Mouse (Mus musculus) limb, embryonic 14.5 days (tissue): ENCODE data around the gene Cep57l1. TPM values are rescaled to one million over a fixed set of nuclear protein-coding genes. Genes with fewer than 3 reads are reported as not detected.
"Not testable (repeated sequence)": the region's sequence is repeated elsewhere in the genome, so short reads cannot be mapped to it uniquely, and the experiment has no call there.

Experiments
- ATAC-seq: fragments of 200-750 bp; cut with Nextera tagmentation; 2 replicates; pipeline ENCODE4 v1.8.0; 2017; ENCODE audit warnings: low read depth, moderate number of reproducible peaks, moderate TSS enrichment; ENCODE audit not compliant: low FRiP score
- DNase-seq: peaks from one replicate; pipeline ENCODE4 v3.0.0-alpha.2; 2015; ENCODE audit warnings: low spot score
- H3K27ac ChIP-seq: fragments of 300-500 bp; sonication (generic); replicated peaks from 2 replicates; pipeline ENCODE4 v1.5.1; 2014; ENCODE audit warnings: low read depth, mild to moderate bottlenecking, low read length, moderate library complexity, mixed read lengths
- H3K27me3 ChIP-seq: fragments of 300-500 bp; sonication (generic); 2 replicates; pipeline ENCODE4 v1.6.1; 2014; ENCODE audit warnings: low read length, mixed read lengths; ENCODE audit not compliant: control insufficient read depth, insufficient read depth
- H3K36me3 ChIP-seq: fragments of 300-500 bp; sonication (generic); 2 replicates; pipeline ENCODE4 v1.6.1; 2014; ENCODE audit warnings: mild to moderate bottlenecking, low read length, moderate library complexity, mixed read lengths; ENCODE audit not compliant: control insufficient read depth, insufficient read depth
- H3K4me1 ChIP-seq: fragments of 300-500 bp; sonication (generic); 2 replicates; pipeline ENCODE4 v1.6.1; 2014; ENCODE audit warnings: antibody characterized with exemption, low read length, mixed read lengths; ENCODE audit not compliant: control insufficient read depth, insufficient read depth
- H3K4me2 ChIP-seq: fragments of 300-500 bp; sonication (generic); replicated peaks from 2 replicates; pipeline ENCODE4 v1.6.1; 2014; ENCODE audit warnings: low read depth, mild to moderate bottlenecking, low read length, moderate library complexity; ENCODE audit not compliant: severe bottlenecking
- H3K4me3 ChIP-seq: fragments of 300-500 bp; sonication (generic); replicated peaks from 2 replicates; pipeline ENCODE4 v1.5.1; 2014; ENCODE audit warnings: low read length
- H3K9ac ChIP-seq: fragments of 300-500 bp; sonication (generic); 2 replicates; pipeline ENCODE4 v1.6.1; 2014; ENCODE audit warnings: mild to moderate bottlenecking, low read depth, low read length, moderate library complexity; ENCODE audit not compliant: severe bottlenecking
- H3K9me3 ChIP-seq: fragments of 300-500 bp; sonication (generic); 2 replicates; pipeline ENCODE4 v1.6.1; 2016; ENCODE audit warnings: low read length; ENCODE audit not compliant: control insufficient read depth
- POLR2A ChIP-seq: fragments of 200-500 bp; IDR thresholded peaks from 2 replicates; pipeline ENCODE4 v1.8.0; 2012; ENCODE audit warnings: inconsistent platforms, mild to moderate bottlenecking, moderate library complexity, borderline replicate concordance; ENCODE audit not compliant: insufficient read depth, insufficient read length; ENCODE audit errors: extremely low read depth
- WGBS: fragments of 180-500 bp; shearing (Covaris S2); extraction: QIAGEN DNeasy Blood & Tissue Kit; methylation state at CpG from one replicate; pipeline ENCODE4 v1.1.7; 2014; 5-methylcytosine and 5-hydroxymethylcytosine counted together
- polyA plus RNA-seq, 2 experiments: library from polyadenylated mRNA; depleted of rRNA in 1 of 2; stranded (reverse) in 1 of 2; unstranded in 1 of 2; fragments of >200 nt; fragmentation: Nextera tagmentation in 1 of 2; extraction: Ambion mirVana in 1 of 2; gene quantifications; 2 replicates each; pipeline versions ENCODE4 v1.2.1 to v1.2.3; 2012 to 2014

Cep57l1 gene
- polyA plus RNA-seq, 2 experiments = 13.2 to 16.8 TPM

- ATAC-seq (no peak), DNase-seq (no peak)
- Histone ChIP-seq H3K4me1 (no peaks in the 10 kb centered on the region), H3K9me3 (no peaks in the 10 kb centered on the region), H3K4me2 (no peak overlapping the region), H3K4me3 (no peak overlapping the region), H3K9ac (no peak overlapping the region), H3K27me3 (no peaks in the 10 kb centered on the region), H3K36me3 (no peaks in the 10 kb centered on the region), H3K27ac (no peak overlapping the region)
- 88% methylated on average over 4 of the region's 4 CpGs for WGBS
- no peak for TF ChIP-seq POLR2A
These were observed 18.1 kb upstream of the Cep57l1 start for GRCm38 (mm10) chr10:41827784-41828183.

GRCm38 (mm10) chr10:41826526-41827116 is 16.9 kb upstream of the Cep57l1 start:
- no peak for TF ChIP-seq POLR2A
- H3K4me1 ChIP-seq = no peaks in the 10 kb centered on the region
- WGBS = 84% methylated on average over 6 of the region's 6 CpGs
- H3K4me2 ChIP-seq = no peak overlapping the region
- no peaks in the 10 kb centered on the region for H3K36me3 ChIP-seq
- no peaks in the 10 kb centered on the region for H3K27me3 ChIP-seq
- DNase-seq = no peak
- H3K27ac ChIP-seq = no peak overlapping the region
- H3K9ac ChIP-seq = no peak overlapping the region
- H3K4me3 ChIP-seq = no peak overlapping the region
- no peak for ATAC-seq
- H3K9me3 ChIP-seq = no peaks in the 10 kb centered on the region

GRCm38 (mm10) chr10:41825996-41826395 is 16.3 kb upstream of the Cep57l1 start:
- no peak for ATAC-seq
- H3K9ac ChIP-seq = no peak overlapping the region

GRCm38 (mm10) chr10:41825041-41825440 is 15.4 kb upstream of the Cep57l1 start:
- no peak overlapping the region for H3K4me3 ChIP-seq
- H3K4me2 ChIP-seq = no peak overlapping the region
- H3K4me1 ChIP-seq = no peaks in the 10 kb centered on the region
- H3K9me3 ChIP-seq = no peaks in the 10 kb centered on the region
- no peak for DNase-seq
- no peak overlapping the region for H3K27ac ChIP-seq
- H3K9ac ChIP-seq = no peak overlapping the region
- 87% methylated on average over 10 of the region's 10 CpGs for WGBS
- ATAC-seq = no peak
- TF ChIP-seq POLR2A = no peak
- H3K36me3 ChIP-seq = no peaks in the 10 kb centered on the region
- no peaks in the 10 kb centered on the region for H3K27me3 ChIP-seq

More at GRCm38 (mm10) chr10:41825996-41826395, 16.3 kb upstream of the Cep57l1 start:
- Histone ChIP-seq H3K27ac (no peak overlapping the region), H3K4me1 (no peaks in the 10 kb centered on the region), H3K4me2 (no peak overlapping the region), H3K36me3 (no peaks in the 10 kb centered on the region), H3K27me3 (no peaks in the 10 kb centered on the region), H3K4me3 (no peak overlapping the region), H3K9me3 (no peaks in the 10 kb centered on the region)
- no peak for DNase-seq
- no peak for TF ChIP-seq POLR2A
- WGBS = 79% methylated on average over 4 of the region's 4 CpGs

DNA sequence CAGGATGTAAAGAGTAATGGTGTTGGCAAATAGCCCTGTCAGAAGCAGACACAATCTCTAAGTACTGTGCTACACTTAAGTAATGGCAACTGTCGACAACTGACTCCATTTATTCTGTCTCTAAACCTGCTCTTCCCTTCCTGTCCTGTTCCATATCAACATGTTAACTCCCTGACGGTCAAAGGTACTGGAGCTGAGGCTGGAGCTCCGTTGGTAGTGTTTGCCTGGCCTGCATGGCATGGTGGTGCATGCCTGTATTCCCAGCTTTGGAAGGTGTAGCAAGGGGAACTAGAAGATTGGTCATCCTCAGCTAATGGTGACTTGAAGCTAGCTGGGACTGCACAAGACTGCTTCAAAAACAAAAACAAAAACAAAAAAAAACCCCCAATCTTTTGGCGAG is 14.2 kb upstream of the Cep57l1 start:
- Histone ChIP-seq H3K27ac (no peak overlapping the region), H3K9me3 (no peaks in the 10 kb centered on the region), H3K4me3 (no peak overlapping the region), H3K4me2 (no peak overlapping the region), H3K9ac (no peak overlapping the region), H3K36me3 (no peaks in the 10 kb centered on the region), H3K27me3 (no peaks in the 10 kb centered on the region), H3K4me1 (no peaks in the 10 kb centered on the region)
- no peak for TF ChIP-seq POLR2A
- no peak for ATAC-seq
- no peak for DNase-seq
- 82% methylated on average over 4 of the region's 4 CpGs for WGBS

DNA sequence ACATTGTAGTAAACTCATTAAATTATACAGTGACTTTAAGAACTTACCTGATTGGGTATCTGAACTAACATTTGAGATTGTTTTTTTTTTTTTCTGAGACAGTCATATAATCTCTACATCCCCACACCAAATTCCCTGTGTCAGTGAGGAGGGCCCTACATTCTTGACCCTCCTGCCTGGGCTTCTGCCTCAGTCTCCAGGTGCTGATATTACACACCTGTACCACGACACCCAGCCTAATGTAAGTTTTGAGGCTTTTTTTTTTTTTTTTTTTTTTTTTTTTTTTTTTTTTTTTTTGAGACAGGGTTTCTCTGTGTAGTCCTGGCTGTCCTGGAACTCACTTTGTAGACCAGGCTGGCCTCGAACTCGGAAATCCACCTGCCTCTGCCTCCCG is 13.6 kb upstream of the Cep57l1 start:
- not testable (repeated sequence) for H3K4me1 ChIP-seq, H3K4me2 ChIP-seq, H3K27me3 ChIP-seq, H3K36me3 ChIP-seq, ATAC-seq, H3K9ac ChIP-seq, H3K27ac ChIP-seq, H3K9me3 ChIP-seq, H3K4me3 ChIP-seq, DNase-seq
- 86% methylated on average over 2 of the region's 4 CpGs for WGBS
